ENCODE assay signal across 8 mouse cellular contexts in genomic region chr10:24448001-24448561, GRCm38 (mm10).
DNase-seq lines count a peak whose midpoint lies in the region; ATAC-seq and TF ChIP-seq lines count a peak whose summit lies in the region.

No protein-coding gene starts in this region.

- WGBS in limb, embryonic 12.5 days = 71% methylated on average over 9 of the region's 9 CpGs
- 93% methylated on average over 9 of the region's 9 CpGs for WGBS in limb, embryonic 10.5 days

- no peak overlapping the region for H3K9ac ChIP-seq in limb, embryonic 12.5 days (replicated peaks)

- peak overlapping the region; percentile 14; the same call in 1 of the 2 replicates for H3K27ac ChIP-seq in limb, embryonic 12.5 days
- H3K27ac ChIP-seq in limb, embryonic 10.5 days = no peak overlapping the region

- no peak overlapping the region for H3K4me2 ChIP-seq in limb, embryonic 12.5 days
- H3K4me2 ChIP-seq in myocyte (ENCODE audit: low read depth) = peak overlapping the region; percentile 65

- no peak for TF ChIP-seq POLR2A in myocyte (IDR thresholded peaks at IDR 0.05; ENCODE audit: insufficient read length, low read depth)

- H3K9me3 ChIP-seq in limb, embryonic 12.5 days = peaks cover 5% of the 10 kb centered on the region; the same call in 1 of the 2 replicates
- H3K9me3 ChIP-seq in limb, embryonic 10.5 days (replicated peaks) = no peaks in the 10 kb centered on the region

- no peaks in the 10 kb centered on the region for H3K36me3 ChIP-seq in limb, embryonic 12.5 days
- H3K36me3 ChIP-seq in limb, embryonic 10.5 days = no peaks in the 10 kb centered on the region
- H3K36me3 ChIP-seq in myocyte (ENCODE audit: control insufficient read depth, insufficient read depth) = no peaks in the 10 kb centered on the region

- H3K79me2 ChIP-seq in myocyte (ENCODE audit: control insufficient read depth, insufficient read depth) = no peaks in the 10 kb centered on the region

- no peaks in the 10 kb centered on the region for H3K27me3 ChIP-seq in limb, embryonic 12.5 days
- H3K27me3 ChIP-seq in limb, embryonic 10.5 days (ENCODE audit: low read depth, poor library complexity, severe bottlenecking) = no peaks in the 10 kb centered on the region
- no peaks in the 10 kb centered on the region for H3K27me3 ChIP-seq in myocyte (ENCODE audit: control insufficient read depth, insufficient read depth, insufficient read length)

- H3ac ChIP-seq in myocyte (ENCODE audit: control insufficient read depth, insufficient read length) = no peak overlapping the region

- no peaks in the 10 kb centered on the region for H3K4me1 ChIP-seq in limb, embryonic 12.5 days (replicated peaks)
- H3K4me1 ChIP-seq in limb, embryonic 10.5 days = 0 out of 2 replicates have a peak, but pooled peaks cover 2% of the 10 kb centered on the region

- ATAC-seq in limb, embryonic 12.5 days (ENCODE audit: insufficient number of reproducible peaks, insufficient read depth, low FRiP score, low TSS enrichment, low read depth) = no peak

- no peak overlapping the region for H3K4me3 ChIP-seq in limb, embryonic 12.5 days (replicated peaks)
- no peak overlapping the region for H3K4me3 ChIP-seq in limb, embryonic 10.5 days
- H3K4me3 ChIP-seq in myocyte = no peak overlapping the region

- DNase-seq in limb, embryonic 10.5 days (ENCODE audit: low spot score) = no peak
- DNase-seq in heart, adult 18-20 months = peak; percentile 69 to 74
- DNase-seq in kidney, adult 8-10 months = peak; percentile 21 to 38
- no peak for DNase-seq in embryo, embryonic 10.5 days (ENCODE audit: low spot score)
- DNase-seq in spleen, postnatal 4 days (ENCODE audit: low spot score in 2 of 2) = no peak
- DNase-seq in cerebellum, postnatal 36 days = no peak

TF ChIP-seq in myocyte, 11 proteins besides CTCF, POLR2A, EP300 and RAD21:
- no peak for TF ChIP-seq TCF3 (IDR thresholded peaks at IDR 0.05; ENCODE audit: insufficient read length, low read depth)
- TF ChIP-seq MAX (IDR thresholded peaks at IDR 0.05; ENCODE audit: low read depth) = no peak
- no peak for TF ChIP-seq SRF (IDR thresholded peaks at IDR 0.05; ENCODE audit: control insufficient read depth, insufficient read length, low read depth)
- TF ChIP-seq TCF12 (IDR thresholded peaks at IDR 0.05; ENCODE audit: insufficient read depth, poor library complexity, severe bottlenecking) = no peak
- no peak for TF ChIP-seq MYOG (IDR thresholded peaks at IDR 0.05; ENCODE audit: control insufficient read depth in 1 of 3, insufficient read depth in 1 of 3, insufficient read length in 2 of 3, low read depth in 2 of 3)
- TF ChIP-seq USF1 (IDR thresholded peaks at IDR 0.05; ENCODE audit: low read depth) = no peak
- no peak for TF ChIP-seq CEBPB (IDR thresholded peaks at IDR 0.05; ENCODE audit: insufficient read depth, poor library complexity, severe bottlenecking)
- TF ChIP-seq MYOD1 (IDR thresholded peaks at IDR 0.05; ENCODE audit: control insufficient read depth in 1 of 3, insufficient read length in 2 of 3, low read depth in 2 of 3) = no peak
- no peak for TF ChIP-seq REST (IDR thresholded peaks at IDR 0.05; ENCODE audit: insufficient read depth, insufficient read length)
- TF ChIP-seq E2F4 (IDR thresholded peaks at IDR 0.05; ENCODE audit: insufficient read depth) = no peak
- TF ChIP-seq POLR2AphosphoS2 (IDR thresholded peaks at IDR 0.05; ENCODE audit: insufficient read length, low read depth) = no peak
TF ChIP-seq in myocyte: peak in this region for 0.

Comparison
In these comparisons a context has a peak if more than half of its experiments do, and no peak if none do; other contexts are left out.
1. DNase-seq: peak in heart, adult 18-20 months (2 of 2) and kidney, adult 8-10 months (2 of 2); none in limb, embryonic 10.5 days (single experiment), embryo, embryonic 10.5 days (single experiment), spleen, postnatal 4 days (0 of 2) and cerebellum, postnatal 36 days (0 of 2).